Mouse (Mus musculus) limb, embryonic 15.5 days (tissue): ENCODE measurements around the gene 1700016K19Rik. TPM values are rescaled to one million over a fixed set of nuclear protein-coding genes. Genes with fewer than 3 reads are reported as not detected.

Source experiments
- ATAC-seq: fragments of 200-750 bp; cut with Nextera tagmentation; 2 replicates; pipeline ENCODE4 v1.8.0; 2017; ENCODE audit warnings: low read depth, moderate TSS enrichment; ENCODE audit not compliant: insufficient number of reproducible peaks, low FRiP score, low TSS enrichment
- H3K27ac ChIP-seq: fragments of 300-500 bp; sonication (generic); 2 replicates; pipeline ENCODE4 v1.5.1; 2015; ENCODE audit warnings: moderate library complexity, mild to moderate bottlenecking, inconsistent platforms
- H3K27me3 ChIP-seq: fragments of 300-500 bp; sonication (generic); 2 replicates; pipeline ENCODE4 v1.6.1; 2015; ENCODE audit warnings: inconsistent platforms
- H3K36me3 ChIP-seq: fragments of 300-500 bp; sonication (generic); 2 replicates; pipeline ENCODE4 v1.6.1; 2015; ENCODE audit warnings: inconsistent platforms
- H3K4me1 ChIP-seq: fragments of 300-500 bp; sonication (generic); 2 replicates; pipeline ENCODE4 v1.6.1; 2015; ENCODE audit warnings: inconsistent platforms
- H3K4me2 ChIP-seq: fragments of 300-500 bp; sonication (generic); 2 replicates; pipeline ENCODE4 v1.6.1; 2015; ENCODE audit warnings: mild to moderate bottlenecking, inconsistent platforms
- H3K4me3 ChIP-seq: fragments of 300-500 bp; sonication (generic); 2 replicates; pipeline ENCODE4 v1.5.1; 2015; ENCODE audit warnings: mild to moderate bottlenecking, inconsistent platforms
- H3K9ac ChIP-seq: fragments of 300-500 bp; sonication (generic); 2 replicates; pipeline ENCODE4 v1.6.1; 2015; ENCODE audit warnings: inconsistent platforms
- H3K9me3 ChIP-seq: fragments of 300-500 bp; sonication (generic); 2 replicates; pipeline ENCODE4 v1.6.1; 2016; ENCODE audit warnings: inconsistent platforms
- WGBS: fragments of 180-500 bp; shearing (Covaris S2); methylation state at CpG from one replicate; pipeline ENCODE4 v1.1.7; 2015; 5-methylcytosine and 5-hydroxymethylcytosine counted together
- polyA plus RNA-seq: library from polyadenylated mRNA; unstranded; fragments of >200 nt; fragmentation: Nextera tagmentation; extraction: Ambion mirVana; gene quantifications from 2 replicates; pipeline ENCODE4 v1.2.1, GENCODE M21; 2015

Gene 1700016K19Rik
- polyA plus RNA-seq = 0.84 and 1.1 TPM in 2 replicates

GRCm38 (mm10) chr11:75999440-76000155 lies at the start of gene 1700016K19Rik:
1700016K19Rik (plus strand) TSS chr11:75999912.
- peaks cover 8% of the 10 kb centered on the region; the same call in 1 of the 2 replicates for H3K4me1 ChIP-seq
- peak within 1 kb of the TSS; percentile 77 for H3K4me2 ChIP-seq
- 14% methylated on average over 35 of the region's 36 CpGs for WGBS
- H3K36me3 ChIP-seq = no peaks in the 10 kb centered on the region
- no peaks in the 10 kb centered on the region for H3K9me3 ChIP-seq
- peak within 1 kb of the TSS; percentile 27; the same call in 1 of the 2 replicates for H3K9ac ChIP-seq
- peaks cover 6% of the 10 kb centered on the region; the same call in 1 of the 2 replicates for H3K27me3 ChIP-seq
- peak; percentile 67; the same call in 1 of the 2 replicates for ATAC-seq
- peak within 1 kb of the TSS; percentile 52 for H3K4me3 ChIP-seq
- no peak within 1 kb of the TSS for H3K27ac ChIP-seq

- Histone ChIP-seq H3K27ac (no peak overlapping the region), H3K4me1 (peaks cover 7% of the 10 kb centered on the region), H3K9me3 (no peaks in the 10 kb centered on the region), H3K9ac (no peak overlapping the region), H3K4me3 (no peak overlapping the region), H3K4me2 (no peak overlapping the region), H3K27me3 (no peaks in the 10 kb centered on the region), H3K36me3 (no peaks in the 10 kb centered on the region)
- WGBS = 79% methylated on average over 3 of the region's 3 CpGs
- ATAC-seq = no peak
Measured at GRCm38 (mm10) chr11:75950459-75950858, 49.3 kb upstream of the 1700016K19Rik start.

- H3K27me3 ChIP-seq = no peaks in the 10 kb centered on the region
- H3K36me3 ChIP-seq = no peaks in the 10 kb centered on the region
- ATAC-seq = no peak
- H3K4me3 ChIP-seq = no peak overlapping the region
- WGBS = 63% methylated on average over 5 of the region's 5 CpGs
- no peak overlapping the region for H3K9ac ChIP-seq
- H3K4me2 ChIP-seq = no peak overlapping the region
- H3K27ac ChIP-seq = no peak overlapping the region
- H3K9me3 ChIP-seq = no peaks in the 10 kb centered on the region
- peaks cover 4% of the 10 kb centered on the region for H3K4me1 ChIP-seq
Measured at GRCm38 (mm10) chr11:75951895-75952294, 47.8 kb upstream of the 1700016K19Rik start.

GRCm38 (mm10) chr11:75954896-75955295 lies 44.8 kb upstream of the 1700016K19Rik start:
- H3K36me3 ChIP-seq = no peaks in the 10 kb centered on the region
- ATAC-seq = no peak
- WGBS = 89% methylated on average over 9 of the region's 9 CpGs
- H3K27ac ChIP-seq = no peak overlapping the region
- no peak overlapping the region for H3K4me2 ChIP-seq
- H3K9me3 ChIP-seq = no peaks in the 10 kb centered on the region
- no peak overlapping the region for H3K4me3 ChIP-seq
- H3K9ac ChIP-seq = no peak overlapping the region
- H3K27me3 ChIP-seq = no peaks in the 10 kb centered on the region
- H3K4me1 ChIP-seq = no peaks in the 10 kb centered on the region

GRCm38 (mm10) chr11:75956651-75957050 lies 43.1 kb upstream of the 1700016K19Rik start:
- Histone ChIP-seq H3K9me3 (no peaks in the 10 kb centered on the region), H3K4me2 (no peak overlapping the region), H3K4me1 (no peaks in the 10 kb centered on the region), H3K4me3 (no peak overlapping the region), H3K36me3 (no peaks in the 10 kb centered on the region), H3K27me3 (no peaks in the 10 kb centered on the region), H3K27ac (no peak overlapping the region), H3K9ac (no peak overlapping the region)
- 57% methylated on average over 8 of the region's 8 CpGs for WGBS
- ATAC-seq = no peak

GRCm38 (mm10) chr11:75957124-75957832 lies 42.4 kb upstream of the 1700016K19Rik start:
- H3K27me3 ChIP-seq = no peaks in the 10 kb centered on the region
- no peak overlapping the region for H3K4me2 ChIP-seq
- no peaks in the 10 kb centered on the region for H3K9me3 ChIP-seq
- ATAC-seq = no peak
- no peak overlapping the region for H3K9ac ChIP-seq
- H3K4me1 ChIP-seq = no peaks in the 10 kb centered on the region
- WGBS = 60% methylated on average over 17 of the region's 17 CpGs
- H3K36me3 ChIP-seq = no peaks in the 10 kb centered on the region
- H3K4me3 ChIP-seq = no peak overlapping the region
- H3K27ac ChIP-seq = no peak overlapping the region

GRCm38 (mm10) chr11:75961782-75962181 lies 37.9 kb upstream of the 1700016K19Rik start:
- Histone ChIP-seq H3K27ac (no peak overlapping the region), H3K9me3 (no peaks in the 10 kb centered on the region), H3K4me2 (no peak overlapping the region), H3K27me3 (peaks cover 14% of the 10 kb centered on the region), H3K4me3 (no peak overlapping the region), H3K36me3 (no peaks in the 10 kb centered on the region), H3K4me1 (peaks cover 20% of the 10 kb centered on the region), H3K9ac (no peak overlapping the region)
- ATAC-seq = no peak
- WGBS = 91% methylated on average over 7 of the region's 7 CpGs

- no peak overlapping the region for H3K9ac ChIP-seq
- no peak overlapping the region for H3K27ac ChIP-seq
- no peak overlapping the region for H3K4me2 ChIP-seq
- H3K36me3 ChIP-seq = no peaks in the 10 kb centered on the region
- peaks cover 17% of the 10 kb centered on the region for H3K27me3 ChIP-seq
- ATAC-seq = no peak
- H3K4me1 ChIP-seq = peaks cover 25% of the 10 kb centered on the region
- no peaks in the 10 kb centered on the region for H3K9me3 ChIP-seq
- H3K4me3 ChIP-seq = no peak overlapping the region
- 35% methylated on average over 11 of the region's 11 CpGs for WGBS
Measured at GRCm38 (mm10) chr11:75963730-75964475, 35.8 kb upstream of the 1700016K19Rik start.

GRCm38 (mm10) chr11:75964476-75964730 lies 35.3 kb upstream of the 1700016K19Rik start:
- Histone ChIP-seq H3K9ac (no peak overlapping the region), H3K4me3 (no peak overlapping the region), H3K27me3 (peaks cover 17% of the 10 kb centered on the region), H3K36me3 (no peaks in the 10 kb centered on the region), H3K9me3 (no peaks in the 10 kb centered on the region), H3K4me2 (no peak overlapping the region), H3K27ac (no peak overlapping the region), H3K4me1 (peaks cover 25% of the 10 kb centered on the region)
- 46% methylated on average over 4 of the region's 4 CpGs for WGBS
- no peak for ATAC-seq

GRCm38 (mm10) chr11:75965674-75966400 lies 33.9 kb upstream of the 1700016K19Rik start:
- WGBS = 9% methylated on average over 28 of the region's 28 CpGs
- Histone ChIP-seq H3K27me3 (peaks cover 17% of the 10 kb centered on the region), H3K4me3 (peak overlapping the region; percentile 62), H3K9ac (peak overlapping the region; percentile 47; the same call in 1 of the 2 replicates), H3K9me3 (no peaks in the 10 kb centered on the region), H3K4me1 (peaks cover 25% of the 10 kb centered on the region), H3K27ac (no peak overlapping the region), H3K36me3 (no peaks in the 10 kb centered on the region), H3K4me2 (peak overlapping the region; percentile 97)
- ATAC-seq = no peak
